Mouse (Mus musculus) hindbrain, embryonic 16.5 days (tissue): Measurements from ENCODE around the gene Lsm14a. TPM values are rescaled to one million over a fixed set of nuclear protein-coding genes. Genes with fewer than 3 reads are reported as not detected.
A peak's percentile ranks its signal among the peaks of the same experiment; 100 is the strongest.

Experiments used
- ATAC-seq: fragments of 200-750 bp; cut with Nextera tagmentation; 2 replicates; pipeline ENCODE4 v1.8.0; 2017; ENCODE audit warnings: moderate TSS enrichment, moderate library complexity
- H3K27ac ChIP-seq: fragments of 300-500 bp; sonication (generic); 2 replicates; pipeline ENCODE4 v1.5.1; 2014; ENCODE audit warnings: low read depth, mild to moderate bottlenecking, control low read depth, low read length, moderate library complexity
- H3K27me3 ChIP-seq: fragments of 300-500 bp; sonication (generic); replicated peaks from 2 replicates; pipeline ENCODE4 v1.6.1; 2014; ENCODE audit warnings: low read length; ENCODE audit not compliant: control insufficient read depth, insufficient read depth
- H3K36me3 ChIP-seq: fragments of 300-500 bp; sonication (generic); 2 replicates; pipeline ENCODE4 v1.6.1; 2014; ENCODE audit warnings: mild to moderate bottlenecking, low read length, moderate library complexity, mixed read lengths; ENCODE audit not compliant: control insufficient read depth, insufficient read depth
- H3K4me1 ChIP-seq: fragments of 300-500 bp; sonication (generic); 2 replicates; pipeline ENCODE4 v1.6.1; 2014; ENCODE audit warnings: low read depth, low read length; ENCODE audit not compliant: control insufficient read depth, insufficient read depth
- H3K4me2 ChIP-seq: fragments of 300-500 bp; sonication (generic); 2 replicates; pipeline ENCODE4 v1.6.1; 2014; ENCODE audit warnings: mild to moderate bottlenecking, low read length, control low read depth, moderate library complexity
- H3K4me3 ChIP-seq: fragments of 300-500 bp; sonication (generic); 2 replicates; pipeline ENCODE4 v1.5.1; 2014; ENCODE audit warnings: mild to moderate bottlenecking, low read length, control low read depth, moderate library complexity
- H3K9ac ChIP-seq: fragments of 300-500 bp; sonication (generic); 2 replicates; pipeline ENCODE4 v1.6.1; 2014; ENCODE audit warnings: low read depth, mild to moderate bottlenecking, control low read depth, low read length, moderate library complexity
- H3K9me3 ChIP-seq: fragments of 300-500 bp; sonication (generic); 2 replicates; pipeline ENCODE4 v1.6.1; 2014; ENCODE audit warnings: mild to moderate bottlenecking, low read length, moderate library complexity; ENCODE audit not compliant: control insufficient read depth
- WGBS: fragments of 180-500 bp; shearing (Covaris S2); extraction: QIAGEN DNeasy Blood & Tissue Kit; methylation state at CpG from one replicate; pipeline ENCODE4 v1.1.7; 2014; 5-methylcytosine and 5-hydroxymethylcytosine counted together
- polyA plus RNA-seq: library from polyadenylated mRNA; unstranded; fragments of >200 nt; fragmentation: Nextera tagmentation; extraction: Ambion mirVana; gene quantifications from 2 replicates; pipeline ENCODE4 v1.2.1, GENCODE M21; 2015

The Lsm14a gene
- polyA plus RNA-seq, 1 experiment from 2014 or later, result 50.6 TPM

GRCm38 (mm10) chr7:34394636-34395035, 1.5 kb upstream of the Lsm14a start:
- no peak overlapping the region for H3K4me3 ChIP-seq
- no peaks in the 10 kb centered on the region for H3K36me3 ChIP-seq
- no peak overlapping the region for H3K27ac ChIP-seq
- H3K27me3 ChIP-seq, result no peaks in the 10 kb centered on the region
- WGBS, result 70% methylated on average over 5 of the region's 5 CpGs
- H3K9me3 ChIP-seq, result no peaks in the 10 kb centered on the region
- peaks cover 12% of the 10 kb centered on the region for H3K4me1 ChIP-seq
- no peak for ATAC-seq
- no peak overlapping the region for H3K9ac ChIP-seq
- H3K4me2 ChIP-seq, result no peak overlapping the region

- Histone ChIP-seq H3K36me3 (no peaks in the 10 kb centered on the region), H3K4me2 (no peak overlapping the region), H3K27ac (no peak overlapping the region), H3K4me3 (no peak overlapping the region), H3K9ac (no peak overlapping the region), H3K9me3 (no peaks in the 10 kb centered on the region), H3K4me1 (peaks cover 12% of the 10 kb centered on the region), H3K27me3 (no peaks in the 10 kb centered on the region)
- ATAC-seq, result no peak
- WGBS, result 45% methylated on average over 2 of the region's 2 CpGs
These were observed 976 bp upstream of the Lsm14a start for GRCm38 (mm10) chr7:34394091-34394490.

- H3K4me2 ChIP-seq, result no peak overlapping the region
- peaks cover 22% of the 10 kb centered on the region for H3K4me1 ChIP-seq
- 69% methylated on average over 4 of the region's 4 CpGs for WGBS
- no peak overlapping the region for H3K27ac ChIP-seq
- ATAC-seq, result no peak
- H3K9ac ChIP-seq, result no peak overlapping the region
- H3K4me3 ChIP-seq, result no peak overlapping the region
- H3K9me3 ChIP-seq, result no peaks in the 10 kb centered on the region
- no peaks in the 10 kb centered on the region for H3K36me3 ChIP-seq
- H3K27me3 ChIP-seq, result no peaks in the 10 kb centered on the region
These were observed 780 bp downstream of the Lsm14a start for GRCm38 (mm10) chr7:34392335-34392734.

GRCm38 (mm10) chr7:34391711-34392110, 1.4 kb downstream of the Lsm14a start:
- ATAC-seq, result no peak
- no peak overlapping the region for H3K4me3 ChIP-seq
- H3K27ac ChIP-seq, result no peak overlapping the region
- no peak overlapping the region for H3K4me2 ChIP-seq
- H3K36me3 ChIP-seq, result no peaks in the 10 kb centered on the region
- H3K9me3 ChIP-seq, result no peaks in the 10 kb centered on the region
- WGBS, result 81% methylated on average over 4 of the region's 4 CpGs
- no peaks in the 10 kb centered on the region for H3K27me3 ChIP-seq
- H3K4me1 ChIP-seq, result peaks cover 28% of the 10 kb centered on the region
- H3K9ac ChIP-seq, result no peak overlapping the region

GRCm38 (mm10) chr7:34390834-34391155, 2.3 kb downstream of the Lsm14a start:
- Histone ChIP-seq H3K4me2 (peak overlapping the region; percentile 76), H3K9ac (no peak overlapping the region)
- WGBS, result 38% methylated on average over 7 of the region's 7 CpGs

GRCm38 (mm10) chr7:34390111-34390833, 2.8 kb downstream of the Lsm14a start:
- H3K36me3 ChIP-seq, result no peaks in the 10 kb centered on the region
- peak overlapping the region; percentile 99 for H3K9ac ChIP-seq
- H3K4me1 ChIP-seq, result peaks cover 35% of the 10 kb centered on the region
- 11% methylated on average over 18 of the region's 18 CpGs for WGBS
- H3K27ac ChIP-seq, result peak overlapping the region; percentile 99
- no peaks in the 10 kb centered on the region for H3K27me3 ChIP-seq
- H3K4me2 ChIP-seq, result peak overlapping the region; percentile 76
- H3K9me3 ChIP-seq, result no peaks in the 10 kb centered on the region
- ATAC-seq, result no peak
- peak overlapping the region; percentile 95 for H3K4me3 ChIP-seq

More at GRCm38 (mm10) chr7:34390834-34391155, 2.3 kb downstream of the Lsm14a start:
- peaks cover 33% of the 10 kb centered on the region for H3K4me1 ChIP-seq
- H3K27ac ChIP-seq, result no peak overlapping the region
- ATAC-seq, result no peak
- no peaks in the 10 kb centered on the region for H3K27me3 ChIP-seq
- H3K36me3 ChIP-seq, result no peaks in the 10 kb centered on the region
- H3K9me3 ChIP-seq, result no peaks in the 10 kb centered on the region
- H3K4me3 ChIP-seq, result no peak overlapping the region

DNA sequence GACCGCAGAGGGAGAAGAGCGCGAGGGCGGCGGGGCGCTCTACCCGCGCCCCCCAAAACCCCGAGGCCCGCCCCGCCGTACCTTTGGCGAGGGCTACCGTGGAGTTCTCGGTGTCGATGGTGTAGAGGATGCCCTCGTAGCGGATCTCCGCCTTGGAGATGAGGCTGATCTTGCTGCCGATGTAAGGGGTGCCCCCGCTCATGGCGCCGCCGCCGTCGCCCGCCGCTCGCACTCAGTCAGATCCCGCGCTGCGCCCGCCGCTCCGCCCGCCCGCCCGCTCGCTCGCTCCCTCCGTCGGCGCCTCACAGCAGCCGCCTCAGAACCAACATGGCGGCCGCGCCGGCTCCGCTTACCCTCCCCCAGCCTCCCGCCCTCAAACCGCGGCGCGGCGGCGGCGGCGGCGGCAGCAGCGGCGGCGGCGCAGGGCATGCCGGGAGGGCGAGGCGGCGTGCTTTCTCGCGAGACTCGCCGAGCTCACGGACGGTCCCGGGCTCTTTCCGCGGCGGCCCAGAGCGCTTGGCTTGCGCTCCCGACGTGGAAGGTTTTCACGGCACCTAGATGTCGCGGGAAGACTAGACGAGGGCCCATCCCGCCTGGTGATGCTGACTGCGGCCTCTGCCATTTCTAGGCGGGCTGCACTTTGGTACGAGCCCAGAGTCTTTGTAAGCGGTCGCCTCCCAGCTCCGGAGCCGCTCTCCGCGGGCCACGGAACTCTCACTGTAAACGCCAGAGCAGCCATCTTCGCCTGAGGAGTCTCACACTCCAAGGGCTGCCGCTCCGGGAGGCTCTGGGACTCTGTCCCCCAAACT, 3.6 kb downstream of the Lsm14a start:
- H3K9ac ChIP-seq, result peak overlapping the region; percentile 99
- WGBS, result under 1% methylated on average over 72 of the region's 100 CpGs
- peak overlapping the region; percentile 95 for H3K4me2 ChIP-seq
- peaks cover 35% of the 10 kb centered on the region for H3K4me1 ChIP-seq
- H3K9me3 ChIP-seq, result no peaks in the 10 kb centered on the region
- H3K36me3 ChIP-seq, result no peaks in the 10 kb centered on the region
- peak overlapping the region; percentile 99 for H3K27ac ChIP-seq
- ATAC-seq, result peak; percentile 95
- peak overlapping the region; percentile 95 for H3K4me3 ChIP-seq
- H3K27me3 ChIP-seq, result no peaks in the 10 kb centered on the region

DNA sequence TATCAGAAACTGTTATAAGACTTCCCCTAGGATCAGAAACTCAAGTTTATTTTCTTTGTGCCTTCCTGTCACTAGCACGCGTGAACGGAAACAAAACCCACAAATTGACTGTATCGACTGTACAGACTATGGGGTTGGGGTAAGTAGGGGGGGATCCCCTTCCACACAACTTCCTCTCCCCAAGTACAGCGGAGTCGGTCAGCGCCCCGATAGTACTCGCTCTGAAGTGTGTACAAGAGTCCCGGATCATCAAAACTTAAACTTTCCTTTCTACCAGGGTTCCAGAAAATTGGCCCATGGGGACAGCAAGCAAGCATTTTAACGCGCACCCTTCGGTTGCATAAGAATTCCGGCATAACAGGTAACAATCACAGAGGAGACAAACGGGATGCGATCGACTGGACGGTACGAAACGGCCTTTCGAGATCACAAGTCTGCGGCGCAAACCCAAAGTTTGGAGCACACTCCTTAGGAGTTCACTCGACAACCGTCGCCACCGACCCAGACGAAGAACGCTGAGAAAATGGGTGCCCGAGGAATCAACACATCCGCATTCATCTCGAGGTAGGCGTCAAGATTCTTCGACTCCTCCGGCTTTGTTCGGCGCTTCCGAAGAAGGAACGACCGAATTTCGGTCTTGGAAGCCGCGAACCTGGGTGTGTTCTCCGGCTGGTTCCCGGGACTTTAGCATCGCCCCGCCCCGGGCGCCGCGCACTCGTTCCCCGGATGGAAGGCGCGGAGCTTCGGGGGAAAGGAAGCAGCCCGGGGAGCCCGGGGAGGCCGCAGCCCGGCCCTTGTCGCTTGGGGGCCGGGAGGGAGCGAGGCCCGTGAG, 4.5 kb downstream of the Lsm14a start:
- H3K4me1 ChIP-seq, result peaks cover 35% of the 10 kb centered on the region
- no peaks in the 10 kb centered on the region for H3K36me3 ChIP-seq
- H3K4me3 ChIP-seq, result peak overlapping the region; percentile 95
- H3K27ac ChIP-seq, result peak overlapping the region; percentile 99
- no peaks in the 10 kb centered on the region for H3K9me3 ChIP-seq
- ATAC-seq, result no peak
- WGBS, result under 1% methylated on average over 55 of the region's 64 CpGs
- H3K9ac ChIP-seq, result peak overlapping the region; percentile 99
- no peaks in the 10 kb centered on the region for H3K27me3 ChIP-seq
- peak overlapping the region; percentile 95 for H3K4me2 ChIP-seq
